Mouse (Mus musculus): ENCODE measurements around the gene Calm3.

DNA sequence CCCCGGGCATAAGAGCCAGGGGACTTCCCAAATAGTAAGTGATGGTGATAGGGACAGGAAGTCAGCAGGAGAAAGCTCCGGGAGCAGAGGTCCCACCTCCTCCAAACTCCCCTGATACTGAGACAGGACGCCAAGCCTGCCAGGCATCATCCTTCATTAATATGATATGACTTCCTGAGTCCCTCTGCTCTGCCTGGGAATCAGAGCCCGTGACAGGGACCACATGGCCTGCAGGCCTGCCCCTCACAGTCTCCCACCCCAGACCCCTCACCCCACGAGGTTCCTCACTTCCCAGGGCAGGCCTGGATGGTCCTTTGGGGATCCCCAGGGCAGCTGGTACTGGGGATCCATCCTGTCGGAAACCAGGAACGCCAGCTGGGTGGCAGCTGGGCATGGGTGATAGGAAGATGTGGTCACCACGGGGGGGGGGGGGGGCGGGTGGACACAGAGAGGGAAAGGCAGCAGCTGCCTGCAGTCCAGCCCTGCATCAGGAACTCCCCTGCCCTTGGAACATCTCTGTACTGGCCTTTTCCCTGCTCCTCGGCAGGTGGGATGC is 19.7 kb downstream of the Calm3 start:
- TF ChIP-seq CTCF (IDR thresholded peaks at IDR 0.05; ENCODE audit: low read depth) = no peak
- TF ChIP-seq EP300 (IDR thresholded peaks at IDR 0.05; ENCODE audit: low read depth) = no peak

Data from heart, postnatal 0 days (tissue).